Mouse (Mus musculus) mesoderm, embryonic 11.5 days (tissue): ENCODE results near the gene Rgs9bp.
"Not testable (repeated sequence)": the region's sequence is repeated elsewhere in the genome, so short reads cannot be mapped to it uniquely, and the experiment has no call there.

Source experiments
- DNase-seq: peaks from one replicate; pipeline ENCODE4 v3.0.0-alpha.2; 2012; ENCODE audit warnings: low read depth, low spot score

The Rgs9bp gene

GRCm38 (mm10) chr7:35530544-35530943, 54.8 kb downstream of the Rgs9bp start:
- DNase-seq, result not testable (repeated sequence)

- DNase-seq, result no peak
These were observed 55.4 kb downstream of the Rgs9bp start for GRCm38 (mm10) chr7:35530026-35530425.
